Mouse (Mus musculus) lung, adult 2 months (tissue): ENCODE measurements at regions not wholly inside any gene's neighbourhood (a gene's known extent, or its start where the extent isn't known, plus 50 kb on each side); places are given as distances from the start of the nearest gene placed in this dataset.

Experiments used
- CTCF ChIP-seq: fragments of 200-500 bp; IDR thresholded peaks from 2 replicates; pipeline ENCODE4 v1.5.1; 2011; ENCODE audit warnings: mild to moderate bottlenecking, low read length, control low read depth; ENCODE audit not compliant: insufficient read depth
- POLR2A ChIP-seq: fragments of 200-500 bp; IDR thresholded peaks from 2 replicates; pipeline ENCODE4 v1.6.1; 2011; ENCODE audit warnings: low read depth, mild to moderate bottlenecking, control low read depth, low read length, borderline replicate concordance; ENCODE audit errors: extremely low read depth

DNA sequence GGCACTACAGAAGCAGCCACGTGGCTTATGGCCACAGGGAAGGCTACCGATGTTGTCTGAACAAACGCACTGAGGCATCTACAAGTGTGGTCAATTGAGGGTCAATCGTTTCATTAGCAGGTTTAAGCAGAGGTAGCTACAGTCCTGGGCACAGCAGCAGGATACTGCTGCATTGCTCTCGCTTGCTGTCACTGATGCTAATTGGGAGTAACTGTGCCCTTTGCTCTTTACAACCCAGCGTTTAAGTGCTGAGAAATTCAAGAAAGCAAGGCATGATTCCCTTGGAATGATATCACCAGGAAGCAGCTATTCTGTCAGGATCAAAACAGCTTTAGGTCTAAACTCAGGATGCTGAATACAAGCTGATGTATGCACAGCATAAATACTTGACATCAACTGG lies 56.2 kb upstream of the Atp1a1 start:
- TF ChIP-seq POLR2A = no peak
- no peak for TF ChIP-seq CTCF
